Mouse (Mus musculus) thymus, adult 2 months (tissue): ENCODE measurements around the gene Glt28d2.

Source experiments
- CTCF ChIP-seq: fragments of 200-500 bp; IDR thresholded peaks from 2 replicates; pipeline ENCODE4 v1.5.1; 2012; ENCODE audit warnings: mild to moderate bottlenecking, control low read depth, low read length, moderate library complexity, borderline replicate concordance; ENCODE audit not compliant: control insufficient read depth, poor library complexity, insufficient read depth; ENCODE audit errors: extremely low read depth
- POLR2A ChIP-seq: fragments of 200-500 bp; IDR thresholded peaks from 2 replicates; pipeline ENCODE4 v1.6.1; 2012; ENCODE audit warnings: mild to moderate bottlenecking, low read length, control low read depth, moderate library complexity; ENCODE audit not compliant: control insufficient read depth, poor library complexity, insufficient read depth; ENCODE audit errors: extremely low read depth

DNA sequence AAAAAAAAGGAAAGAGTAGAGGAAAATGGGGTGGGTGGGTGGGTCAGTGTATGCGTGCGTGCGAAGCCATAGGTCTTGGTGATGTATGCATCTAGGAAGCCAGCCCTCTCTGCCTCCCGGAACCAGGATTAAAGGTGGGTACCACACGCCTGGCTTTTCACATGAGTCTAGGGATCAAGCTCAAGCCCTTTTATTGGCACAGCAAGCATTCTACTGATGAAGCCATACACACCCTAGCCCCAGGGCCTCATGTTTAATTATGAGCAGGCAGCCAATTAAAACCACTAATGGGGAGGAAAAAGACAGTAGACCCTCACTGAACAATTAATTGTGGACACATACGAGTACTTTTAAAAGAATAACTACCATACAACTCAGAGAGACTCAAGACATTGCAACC, 33.2 kb downstream of the Glt28d2 start:
- no peak for TF ChIP-seq CTCF
- TF ChIP-seq POLR2A, result no peak
